Mouse (Mus musculus) adrenal gland, adult 2 months (tissue): ENCODE measurements around the gene Bmp5. TPM values are rescaled to one million over a fixed set of nuclear protein-coding genes. Genes with fewer than 3 reads are reported as not detected.

Source experiments
- DNase-seq: peaks from one replicate; pipeline ENCODE4 v3.0.0; 2021
- polyA plus RNA-seq: library from polyadenylated mRNA; depleted of rRNA; stranded (reverse); fragments of >200 nt; gene quantifications from 2 replicates; pipeline ENCODE4 v1.2.3, GENCODE M21; 2012
- total RNA-seq, 2 experiments: library from RNA; stranded (reverse); gene quantifications; 2 replicates each; pipeline ENCODE4 v1.2.3; 2021

Gene Bmp5
- total and polyA plus RNA-seq, 3 experiments: 0.21 to 0.83 (median 0.58) TPM

- no peak for DNase-seq
Measured at GRCm38 (mm10) chr9:75840841-75841240, 65.7 kb downstream of the Bmp5 start.

- DNase-seq: no peak
Measured at GRCm38 (mm10) chr9:75846010-75846409, 70.8 kb downstream of the Bmp5 start.

- DNase-seq: no peak
Measured at GRCm38 (mm10) chr9:75850670-75851228, 75.6 kb downstream of the Bmp5 start.

GRCm38 (mm10) chr9:75858161-75858560 lies 83.0 kb downstream of the Bmp5 start:
- no peak for DNase-seq

GRCm38 (mm10) chr9:75858939-75859338 lies 83.8 kb downstream of the Bmp5 start:
- no peak for DNase-seq

- no peak for DNase-seq
Measured at GRCm38 (mm10) chr9:75870332-75871177, 95.4 kb downstream of the Bmp5 start.

GRCm38 (mm10) chr9:75876333-75876732 lies 101.2 kb downstream of the Bmp5 start:
- no peak for DNase-seq

GRCm38 (mm10) chr9:75883481-75884190 lies 108.5 kb downstream of the Bmp5 start:
- DNase-seq: no peak

GRCm38 (mm10) chr9:75886801-75887544 lies 111.8 kb downstream of the Bmp5 start:
- DNase-seq: no peak

GRCm38 (mm10) chr9:75896918-75897317 lies 121.8 kb downstream of the Bmp5 start:
- no peak for DNase-seq

GRCm38 (mm10) chr9:75898022-75898421 lies 122.9 kb downstream of the Bmp5 start:
- no peak for DNase-seq

- DNase-seq: peak; percentile 9
Measured at GRCm38 (mm10) chr9:75901219-75901618, 126.1 kb downstream of the Bmp5 start.

- DNase-seq: no peak
Measured at GRCm38 (mm10) chr9:75905497-75905896, 130.3 kb downstream of the Bmp5 start.

- peak; percentile 57 for DNase-seq
Measured at GRCm38 (mm10) chr9:75910112-75910799, 135.1 kb downstream of the Bmp5 start.

- DNase-seq: no peak
Measured at GRCm38 (mm10) chr9:75911542-75911941, 136.4 kb downstream of the Bmp5 start.

- DNase-seq: no peak
Measured at GRCm38 (mm10) chr9:75916027-75916426, 140.9 kb downstream of the Bmp5 start.

- peak; percentile 81 for DNase-seq
Measured at GRCm38 (mm10) chr9:75927196-75927880, 152.2 kb downstream of the Bmp5 start.

GRCm38 (mm10) chr9:75928068-75928467 lies 152.9 kb downstream of the Bmp5 start:
- no peak for DNase-seq

- DNase-seq: no peak
Measured at GRCm38 (mm10) chr9:75944663-75945062, 169.5 kb downstream of the Bmp5 start.
